Mouse (Mus musculus): ENCODE data around the gene Cd164l2.

- TF ChIP-seq CTCF (IDR thresholded peaks at IDR 0.05; ENCODE audit: borderline replicate concordance, control insufficient read depth, extremely low read depth, insufficient read depth, low read length, poor library complexity) (no peak), POLR2A (IDR thresholded peaks at IDR 0.05; ENCODE audit: control insufficient read depth, extremely low read depth, insufficient read depth, low read length, poor library complexity) (no peak)
Observed at GRCm38 (mm10) chr4:133184031-133184897, 27.7 kb upstream of the Cd164l2 start.
